Mouse (Mus musculus) layer of hippocampus, adult 2 months (tissue): ENCODE data around the gene Acly. TPM values are rescaled to one million over a fixed set of nuclear protein-coding genes. Genes with fewer than 3 reads are reported as not detected.

Source experiments
- DNase-seq, 2 experiments: peaks; one replicate each; pipeline ENCODE4 v3.0.0; 2022; ENCODE audit warnings: low spot score in 2 of 2
- H3K27ac ChIP-seq: fragments of 200-600 bp; 2 replicates; pipeline ENCODE4 v1.8.1; 2022
- H3K4me3 ChIP-seq: fragments of 200-600 bp; 2 replicates; pipeline ENCODE4 v1.8.1; 2022; ENCODE audit warnings: mild to moderate bottlenecking
- CTCF ChIP-seq: fragments of 200-600 bp; conservative IDR thresholded peaks from 2 replicates; pipeline ENCODE4 v1.8.1; 2022; ENCODE audit warnings: antibody characterized with exemption, mild to moderate bottlenecking, moderate library complexity
- total RNA-seq, 2 experiments: library from RNA; stranded (reverse); gene quantifications; 2 replicates each; pipeline ENCODE4 v1.2.3; 2021

The Acly gene
- total RNA-seq, 2 experiments from 2014 or later = 103 to 117 TPM

DNA sequence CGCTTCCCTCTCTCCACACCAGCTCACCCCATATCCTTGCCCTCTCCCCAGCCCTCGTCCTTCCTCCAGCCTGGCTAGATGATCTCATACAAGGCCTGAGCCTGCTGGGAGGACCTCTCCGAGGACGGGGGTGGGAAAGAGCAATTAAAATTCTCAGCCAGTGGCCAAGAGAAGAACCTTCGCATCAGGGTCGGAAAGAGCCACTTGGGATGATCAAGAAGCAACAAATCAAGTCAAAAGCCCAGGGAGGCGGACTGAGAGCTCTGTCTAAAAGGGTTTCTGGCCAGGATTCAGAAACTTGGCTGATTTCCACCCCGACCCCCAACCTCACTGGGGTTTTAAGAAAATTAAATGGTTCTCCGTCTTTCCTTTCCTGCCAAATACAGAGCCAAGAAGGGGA lies 11.5 kb downstream of the Acly start:
- no peak for TF ChIP-seq CTCF
- no peak overlapping the region for H3K4me3 ChIP-seq
- H3K27ac ChIP-seq = no peak overlapping the region
- DNase-seq = no peak

DNA sequence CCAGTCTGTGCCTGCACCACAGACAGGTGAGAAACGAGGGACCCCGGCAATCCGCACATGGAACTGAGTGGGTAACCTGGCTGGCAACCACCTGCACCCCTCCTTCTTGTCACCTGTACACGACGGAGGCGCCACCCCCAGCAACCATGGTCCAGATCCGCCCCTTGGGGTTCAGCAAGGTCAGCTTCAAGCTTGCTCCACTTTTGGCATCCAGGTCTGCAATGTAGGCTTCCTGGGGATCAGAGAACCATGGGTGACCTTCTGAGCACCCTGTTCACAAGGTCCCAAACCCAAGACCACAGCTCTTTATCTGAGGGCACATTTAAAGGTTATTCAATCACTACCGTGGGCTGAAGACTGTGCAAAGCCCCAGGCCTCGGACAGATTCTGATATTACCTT lies 12.0 kb downstream of the Acly start:
- no peak for TF ChIP-seq CTCF
- DNase-seq = no peak
- Histone ChIP-seq H3K27ac (no peak overlapping the region), H3K4me3 (no peak overlapping the region)

DNA sequence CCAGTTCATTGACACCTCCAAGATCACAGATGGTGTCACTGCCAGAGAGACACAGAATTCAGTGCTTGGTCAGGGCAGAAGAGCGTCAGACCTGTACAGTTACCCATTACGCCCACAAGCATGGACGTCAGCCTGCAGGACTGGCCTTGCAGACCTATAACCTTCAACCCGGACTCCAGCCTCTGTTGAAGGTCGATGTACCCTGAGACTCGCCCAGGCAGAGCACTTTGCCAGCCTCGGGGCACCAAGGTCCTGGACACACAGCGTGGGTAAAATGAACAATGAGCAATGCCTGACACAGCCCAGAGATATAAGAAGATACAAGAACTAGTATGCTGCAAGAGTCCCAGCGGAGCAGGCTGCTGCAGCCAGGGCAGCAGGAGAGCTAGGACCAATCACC lies 12.7 kb downstream of the Acly start:
- Histone ChIP-seq H3K4me3 (no peak overlapping the region), H3K27ac (no peak overlapping the region)
- no peak for DNase-seq
- TF ChIP-seq CTCF = no peak

DNA sequence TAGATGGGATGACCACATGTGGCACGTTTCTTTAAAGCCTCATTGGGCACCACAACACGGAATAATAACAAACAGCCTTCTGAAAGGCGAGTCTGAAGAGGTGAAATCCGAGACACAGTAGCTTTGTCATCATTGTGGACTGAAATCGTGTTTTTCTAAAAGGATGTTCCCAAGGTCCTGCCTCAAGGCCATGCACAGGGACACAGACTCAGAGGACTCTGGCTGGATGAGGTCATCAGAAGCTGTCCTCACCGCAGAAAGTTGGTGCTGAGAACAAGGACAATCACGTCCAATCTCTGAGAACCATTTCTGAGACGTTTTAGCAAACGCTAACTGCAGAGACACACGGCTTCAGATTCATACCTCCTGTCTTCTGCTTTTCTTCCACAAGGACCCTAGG lies 14.1 kb downstream of the Acly start:
- TF ChIP-seq CTCF = no peak
- Histone ChIP-seq H3K27ac (no peak overlapping the region), H3K4me3 (no peak overlapping the region)
- no peak for DNase-seq

DNA sequence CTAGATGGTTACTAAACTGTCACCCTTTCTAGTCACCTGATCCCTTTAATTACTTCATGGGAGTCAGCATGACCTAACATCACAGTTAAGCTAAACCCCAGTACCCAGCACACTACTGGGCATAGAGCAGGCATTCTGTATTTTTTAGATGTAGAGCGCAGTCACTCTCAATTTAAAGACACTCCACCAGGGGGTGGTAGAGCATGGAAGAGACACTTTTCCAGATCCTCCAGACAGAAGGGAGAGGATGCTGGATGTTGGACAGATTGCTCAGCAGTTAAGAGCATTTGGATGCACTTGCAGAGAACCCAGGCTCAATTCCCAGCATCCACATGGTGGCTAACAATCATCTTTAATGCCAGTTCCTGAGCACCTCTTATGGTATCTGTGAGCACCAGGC lies 15.4 kb downstream of the Acly start:
- Histone ChIP-seq H3K4me3 (no peak overlapping the region), H3K27ac (no peak overlapping the region)
- peak; percentile 80 for TF ChIP-seq CTCF
- peak; percentile 46 to 56 for DNase-seq

DNA sequence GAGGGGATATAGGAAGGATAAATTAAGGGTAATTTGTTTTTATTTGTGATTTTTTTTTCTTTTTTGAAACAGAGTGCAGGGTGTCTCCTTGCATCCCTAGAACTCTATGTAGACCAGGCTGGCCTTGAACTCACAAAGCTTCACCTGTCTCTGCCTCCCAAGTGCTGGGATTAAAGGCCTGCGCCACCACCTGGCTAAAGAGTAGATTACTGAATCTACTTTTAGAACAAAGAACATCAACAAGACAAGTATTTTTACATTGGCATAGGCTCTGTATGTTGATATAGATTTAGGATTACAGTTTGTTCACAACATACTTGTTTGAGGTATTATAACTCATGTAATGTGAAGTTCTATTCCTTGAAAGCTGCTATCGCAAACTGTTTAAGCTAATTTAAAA lies 17.2 kb downstream of the Acly start:
- H3K27ac ChIP-seq = no peak overlapping the region
- no peak overlapping the region for H3K4me3 ChIP-seq
- TF ChIP-seq CTCF = peak; percentile 34
- DNase-seq = no peak

DNA sequence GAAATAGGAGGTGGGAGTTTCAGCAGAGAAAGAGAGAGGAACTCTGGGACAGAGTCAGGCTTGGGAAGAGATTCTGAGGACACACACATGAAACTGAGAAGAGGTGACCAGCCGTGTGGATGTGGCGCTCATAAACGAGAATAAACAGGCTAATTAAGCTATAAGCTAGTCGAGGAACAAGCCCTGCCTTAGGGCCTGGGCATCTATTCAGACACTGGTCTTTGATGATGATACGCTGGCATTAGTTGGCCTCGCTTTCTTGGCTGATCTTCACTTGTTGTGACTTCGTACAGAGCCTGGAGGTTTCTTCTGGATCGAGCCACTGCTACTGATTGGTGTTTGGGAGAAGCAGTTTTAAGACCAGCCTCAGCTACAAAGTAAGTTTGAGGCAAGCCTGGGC lies 21.8 kb downstream of the Acly start:
- DNase-seq = no peak
- Histone ChIP-seq H3K4me3 (no peak overlapping the region), H3K27ac (no peak overlapping the region)
- TF ChIP-seq CTCF = no peak

DNA sequence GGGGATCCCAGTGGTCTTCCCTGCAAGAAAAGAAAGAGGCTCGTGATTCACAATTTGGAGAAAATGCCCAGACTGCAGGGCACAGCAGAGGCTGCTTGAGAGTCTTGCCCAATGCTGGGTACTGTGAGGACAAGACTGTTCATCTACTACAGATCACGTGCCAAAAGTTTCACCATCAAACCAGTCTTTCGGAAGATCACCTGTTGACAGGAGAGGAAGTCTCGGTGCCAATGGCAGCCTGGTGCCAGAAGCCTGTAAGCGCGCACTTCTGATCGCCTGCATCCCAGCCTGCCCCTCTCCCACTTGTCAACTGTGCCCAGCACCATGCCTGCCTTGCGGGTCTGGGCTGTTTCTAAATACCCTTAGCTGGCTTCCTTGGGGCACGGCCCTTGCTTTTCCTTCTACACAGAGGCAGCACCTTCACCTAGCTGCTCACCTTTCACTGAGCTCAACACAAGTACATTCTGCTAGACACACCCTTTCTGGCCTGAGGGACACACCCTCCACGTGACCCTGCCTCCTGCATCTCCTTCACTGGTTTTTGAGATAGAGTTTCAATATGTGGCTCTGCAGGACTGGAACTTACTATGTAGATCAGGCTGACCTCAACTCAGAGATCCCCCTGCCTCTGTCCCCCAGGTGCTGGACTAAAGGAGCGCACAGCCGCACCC lies 22.7 kb downstream of the Acly start:
- Histone ChIP-seq H3K4me3 (no peak overlapping the region), H3K27ac (no peak overlapping the region)
- no peak for DNase-seq
- TF ChIP-seq CTCF = no peak

DNA sequence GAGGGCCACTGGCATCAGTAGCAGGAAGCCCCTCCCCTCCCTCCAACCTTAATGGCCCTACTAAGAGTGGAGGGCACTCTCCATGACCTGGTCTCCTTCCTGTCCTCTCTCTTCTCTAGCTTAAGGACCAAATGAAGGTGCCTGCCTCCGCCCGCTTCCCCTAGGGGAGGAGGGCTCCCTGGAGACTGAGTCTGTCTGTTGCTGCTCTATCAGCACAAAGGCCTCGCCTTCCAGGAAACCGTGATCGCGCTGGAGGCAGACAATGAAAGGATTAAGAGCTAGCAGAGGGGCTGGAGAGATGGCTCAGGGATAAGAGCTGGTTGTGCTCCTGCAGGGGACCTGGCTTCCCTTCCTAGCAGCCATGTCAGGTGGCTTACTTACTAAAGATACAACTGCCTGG lies 26.5 kb downstream of the Acly start:
- Histone ChIP-seq H3K4me3 (no peak overlapping the region), H3K27ac (no peak overlapping the region)
- no peak for TF ChIP-seq CTCF
- no peak for DNase-seq

DNA sequence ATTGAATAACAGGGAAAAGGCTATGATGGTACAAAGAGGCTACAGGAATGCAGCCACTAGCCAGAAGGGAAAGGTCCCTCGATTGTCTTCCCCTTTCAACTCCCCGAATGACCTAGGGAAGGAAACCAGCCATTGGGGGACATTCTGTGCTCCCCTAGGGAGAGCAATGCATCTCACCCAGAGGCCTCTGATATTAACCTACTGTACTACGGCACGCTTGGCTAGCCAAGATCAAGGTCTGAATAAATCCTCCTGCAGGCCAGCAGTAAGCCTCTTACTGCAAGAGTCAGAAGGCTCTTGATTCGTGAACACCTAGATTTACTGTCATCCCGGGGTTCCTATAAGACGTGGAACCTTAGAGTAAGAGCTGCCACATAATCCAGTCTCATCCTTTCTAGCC lies 27.1 kb downstream of the Acly start:
- H3K4me3 ChIP-seq = no peak overlapping the region
- no peak for DNase-seq
- no peak overlapping the region for H3K27ac ChIP-seq
- TF ChIP-seq CTCF = no peak

DNA sequence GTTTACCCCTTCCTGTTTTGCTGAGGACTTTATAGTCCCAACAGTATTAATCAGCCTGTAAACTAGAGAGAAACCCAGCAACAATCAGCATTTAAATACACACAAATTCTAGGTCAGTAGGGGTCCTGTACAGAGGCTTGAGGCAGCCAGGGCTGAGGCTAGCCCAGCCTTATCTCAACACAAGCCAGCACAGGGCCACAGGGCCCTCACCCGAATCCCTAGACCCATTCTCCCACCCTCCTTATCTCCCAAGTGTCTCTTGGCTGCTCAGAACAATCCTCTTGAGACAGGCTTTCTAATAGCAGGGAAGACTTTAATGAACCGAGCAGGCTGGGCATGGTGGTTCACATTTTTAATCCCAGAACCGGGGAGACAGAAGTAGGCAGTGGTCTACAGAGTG lies 27.6 kb downstream of the Acly start:
- DNase-seq = no peak
- no peak for TF ChIP-seq CTCF
- Histone ChIP-seq H3K27ac (no peak overlapping the region), H3K4me3 (no peak overlapping the region)

DNA sequence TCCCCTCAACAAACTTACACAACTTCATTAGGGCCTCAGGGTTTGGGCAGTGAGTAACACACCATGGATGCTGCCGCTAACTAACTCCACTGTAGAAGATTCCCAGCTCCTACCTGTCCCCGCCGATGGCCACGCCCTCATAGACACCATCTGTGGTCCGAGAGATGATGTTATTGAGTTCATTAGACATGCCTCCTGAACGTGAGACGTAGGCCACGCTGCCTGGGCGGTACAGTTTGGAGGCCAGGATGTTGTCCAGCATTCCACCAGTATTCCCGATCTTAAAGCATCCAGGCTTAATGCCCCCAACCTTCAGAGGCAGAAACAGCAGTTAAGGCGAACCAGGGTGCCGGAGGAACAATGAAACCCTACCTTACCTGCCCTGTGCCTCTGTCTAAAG lies 34.0 kb downstream of the Acly start:
- no peak overlapping the region for H3K4me3 ChIP-seq
- H3K27ac ChIP-seq = no peak overlapping the region
- no peak for TF ChIP-seq CTCF
- no peak for DNase-seq

DNA sequence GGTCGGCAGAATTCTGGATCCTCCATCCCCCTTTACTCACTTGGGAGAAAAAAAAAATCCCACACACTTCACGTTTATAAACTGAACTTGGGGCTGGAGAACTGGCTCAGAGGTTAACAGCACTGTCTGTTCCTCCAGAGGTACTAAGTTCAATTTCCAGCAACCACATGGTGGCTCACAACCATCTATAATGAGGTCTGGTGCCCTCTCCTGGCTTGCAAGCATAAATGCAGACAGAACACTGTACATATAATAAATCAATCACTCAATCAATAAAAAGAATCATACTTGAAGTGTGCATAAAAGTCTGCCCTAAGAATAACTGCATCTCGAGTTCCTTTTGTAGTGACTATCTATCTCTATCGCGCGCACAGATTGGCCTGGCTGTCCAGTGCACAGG lies 36.8 kb downstream of the Acly start:
- TF ChIP-seq CTCF = peak; percentile 64
- H3K27ac ChIP-seq = no peak overlapping the region
- DNase-seq = no peak
- H3K4me3 ChIP-seq = no peak overlapping the region

DNA sequence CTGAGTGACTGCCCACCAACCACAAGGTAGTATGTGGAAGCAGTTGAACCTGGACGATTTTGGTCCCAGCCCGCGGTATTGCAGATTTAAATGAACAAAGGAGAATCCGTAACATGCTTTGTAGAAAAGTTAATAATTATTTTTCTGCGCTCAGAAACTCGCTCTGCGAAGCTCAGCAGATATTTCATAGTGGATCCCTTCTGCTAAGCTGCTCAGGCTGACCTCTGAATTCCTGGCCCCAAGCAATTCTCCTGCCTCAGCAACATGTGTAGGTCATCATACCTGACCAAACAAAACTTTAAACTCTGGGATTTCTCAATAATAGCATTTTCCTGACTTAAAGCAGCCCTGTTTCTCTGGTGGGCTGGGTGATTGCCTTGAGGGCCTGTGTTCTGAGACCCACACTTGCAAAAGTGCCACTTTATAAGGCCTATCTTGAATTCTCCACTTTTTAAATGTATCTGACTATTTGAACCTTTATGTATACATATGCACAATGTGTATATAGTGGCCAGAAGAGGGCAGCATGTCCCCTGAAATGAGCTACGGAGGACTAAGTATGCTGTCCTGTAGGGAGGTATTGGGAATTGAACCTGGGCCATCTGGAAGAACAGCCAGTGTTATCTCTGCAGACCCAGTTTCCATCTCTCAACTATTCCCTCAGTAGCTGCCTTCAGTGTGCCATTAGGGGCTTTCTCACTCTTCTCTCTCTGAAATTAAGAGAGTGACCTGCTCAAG lies 41.8 kb downstream of the Acly start:
- no peak overlapping the region for H3K27ac ChIP-seq
- no peak overlapping the region for H3K4me3 ChIP-seq
- DNase-seq = no peak
- peak; percentile 68 for TF ChIP-seq CTCF
